Mouse (Mus musculus) brain, embryonic 14.5 days (tissue): ENCODE measurements around the gene Pax4.

Experiments
- CTCF ChIP-seq: fragments of 200-500 bp; IDR thresholded peaks from 2 replicates; pipeline ENCODE4 v1.5.1; 2012; ENCODE audit warnings: inconsistent platforms, mild to moderate bottlenecking, moderate library complexity, borderline replicate concordance; ENCODE audit not compliant: insufficient read depth, insufficient read length; ENCODE audit errors: extremely low read depth
- POLR2A ChIP-seq: fragments of 200-500 bp; IDR thresholded peaks from 2 replicates; pipeline ENCODE4 v1.6.1; 2012; ENCODE audit warnings: mild to moderate bottlenecking, inconsistent platforms, borderline replicate concordance; ENCODE audit not compliant: poor library complexity, insufficient read depth, insufficient read length, severe bottlenecking; ENCODE audit errors: extremely low read depth

DNA sequence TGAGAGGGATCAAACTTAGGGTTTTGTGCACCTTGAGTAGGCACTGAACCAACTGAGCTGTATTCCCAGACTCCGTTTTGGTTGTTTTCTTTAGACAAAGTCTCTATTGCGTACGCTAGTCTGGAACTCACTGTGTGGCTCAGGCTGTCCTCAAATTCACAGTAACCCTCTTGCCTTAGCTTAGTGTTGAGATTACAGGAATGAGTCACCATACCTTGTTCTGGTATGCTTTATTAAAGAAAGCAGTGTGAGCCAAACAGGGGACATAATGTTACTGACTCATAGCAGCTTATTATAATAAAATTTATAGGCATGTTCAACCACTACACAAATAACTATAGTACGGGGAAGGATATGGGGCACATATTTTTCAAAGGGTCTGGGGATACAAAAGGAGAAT lies 25.1 kb upstream of the Pax4 start:
- TF ChIP-seq CTCF (no peak), POLR2A (no peak)
